Mouse (Mus musculus): ENCODE results near the gene Ino80e. TPM values are rescaled to one million over a fixed set of nuclear protein-coding genes. Genes with fewer than 3 reads are reported as not detected.

Gene Ino80e
- total and polyA plus RNA-seq, 3 experiments: 93.0 to 476 (median 189) TPM

DNA sequence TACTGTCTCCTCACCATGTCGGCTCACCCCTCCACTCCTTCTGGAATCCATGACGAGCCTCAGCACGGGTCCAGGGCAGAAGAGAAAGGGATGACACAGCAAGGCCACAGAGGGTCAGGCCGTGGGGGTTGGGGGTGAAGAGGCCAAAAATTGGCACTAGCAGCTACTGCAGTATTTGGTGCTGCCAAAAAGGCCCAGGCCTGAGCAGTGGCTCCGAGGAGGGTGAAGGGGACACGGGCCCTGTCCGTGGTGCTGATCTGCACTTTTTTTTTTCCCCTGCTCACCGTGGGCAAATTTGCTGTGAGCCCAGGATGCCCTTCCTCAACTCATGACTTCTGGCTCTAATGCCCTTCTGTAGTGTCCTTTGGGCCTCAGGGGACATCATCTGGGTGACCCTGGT is 36.8 kb downstream of the Ino80e start:
- peaks cover 2 to 8% of the 10 kb centered on the region in 2 experiments; a peak in 2 of 4 replicates for H3K4me1 ChIP-seq (ENCODE audit: control insufficient read depth in 1 of 2, insufficient read depth in 2 of 2, low read length in 2 of 2)
- H3K79me2 ChIP-seq (ENCODE audit: control insufficient read depth, insufficient read depth, low read length, poor library complexity): no peaks in the 10 kb centered on the region
- H3K27me3 ChIP-seq (ENCODE audit: control insufficient read depth in 1 of 2, insufficient read depth in 2 of 2, low read length in 2 of 2): no peaks in the 10 kb centered on the region
- H3K9me3 ChIP-seq (replicated peaks; ENCODE audit: insufficient read depth, low read length): no peaks in the 10 kb centered on the region
- no peak overlapping the region for H3K4me3 ChIP-seq (ENCODE audit: control insufficient read depth in 1 of 2, insufficient read depth in 1 of 2, low read depth in 2 of 2, low read length in 2 of 2)
- TF ChIP-seq SMC3 (IDR thresholded peaks at IDR 0.05; ENCODE audit: low read depth, low read length) (0 out of 2 replicates have a peak, but pooled peaks have one; percentile 8), SIN3A (IDR thresholded peaks at IDR 0.05; ENCODE audit: low read length) (peak; percentile 72), GABPA (IDR thresholded peaks at IDR 0.05; ENCODE audit: low read depth, low read length) (no peak), ZNF384 (IDR thresholded peaks at IDR 0.05; ENCODE audit: low read depth, low read length) (peak; percentile 92)
- H3K9ac ChIP-seq (ENCODE audit: control insufficient read depth, low read depth, low read length, poor library complexity, severe bottlenecking): no peak overlapping the region
- DNase-seq (ENCODE audit: low read depth, low spot score): peak; percentile 62
- H3K27ac ChIP-seq (ENCODE audit: control insufficient read depth, low read depth, low read length): no peak overlapping the region
- H3K36me3 ChIP-seq (ENCODE audit: control insufficient read depth in 1 of 2, insufficient read depth in 2 of 2, low read length in 2 of 2): no peaks in the 10 kb centered on the region

DNA sequence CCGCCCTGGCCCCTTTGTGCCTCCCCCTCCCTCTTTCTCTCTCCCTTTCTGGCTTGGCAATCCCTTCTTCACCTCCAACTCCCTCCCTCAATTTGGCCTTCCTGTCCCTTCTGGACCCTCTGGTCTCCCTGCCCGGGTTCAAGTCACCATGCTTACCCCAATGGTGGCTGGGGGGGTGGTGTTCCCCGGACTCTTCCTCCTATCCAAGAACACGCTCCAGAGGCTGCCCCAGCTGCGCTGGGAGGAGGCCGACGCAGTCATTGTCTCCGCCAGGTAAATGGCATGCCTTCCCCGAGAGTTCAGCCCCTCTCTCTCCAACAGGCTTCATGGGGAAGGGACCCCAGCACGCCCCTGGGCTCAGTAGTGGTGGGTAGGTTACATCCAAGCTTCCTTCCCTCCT is 38.2 kb downstream of the Ino80e start:
- Histone ChIP-seq H3K9ac (ENCODE audit: control insufficient read depth, low read depth, low read length, poor library complexity, severe bottlenecking) (no peak overlapping the region), H3K79me2 (ENCODE audit: control insufficient read depth, insufficient read depth, low read length, poor library complexity) (no peaks in the 10 kb centered on the region), H3K4me1 (ENCODE audit: control insufficient read depth in 1 of 2, insufficient read depth in 2 of 2, low read length in 2 of 2) (peaks cover 2 to 8% of the 10 kb centered on the region in 2 experiments; a peak in 2 of 4 replicates), H3K27ac (ENCODE audit: control insufficient read depth, low read depth, low read length) (no peak overlapping the region), H3K4me3 (ENCODE audit: control insufficient read depth in 1 of 2, insufficient read depth in 1 of 2, low read depth in 2 of 2, low read length in 2 of 2) (no peak overlapping the region), H3K36me3 (ENCODE audit: control insufficient read depth in 1 of 2, insufficient read depth in 2 of 2, low read length in 2 of 2) (no peaks in the 10 kb centered on the region), H3K27me3 (ENCODE audit: control insufficient read depth in 1 of 2, insufficient read depth in 2 of 2, low read length in 2 of 2) (no peaks in the 10 kb centered on the region), H3K9me3 (replicated peaks; ENCODE audit: insufficient read depth, low read length) (no peaks in the 10 kb centered on the region)
- DNase-seq (ENCODE audit: low read depth, low spot score): no peak
- no peak for TF ChIP-seq MAX (IDR thresholded peaks at IDR 0.05; ENCODE audit: low read length)

DNA sequence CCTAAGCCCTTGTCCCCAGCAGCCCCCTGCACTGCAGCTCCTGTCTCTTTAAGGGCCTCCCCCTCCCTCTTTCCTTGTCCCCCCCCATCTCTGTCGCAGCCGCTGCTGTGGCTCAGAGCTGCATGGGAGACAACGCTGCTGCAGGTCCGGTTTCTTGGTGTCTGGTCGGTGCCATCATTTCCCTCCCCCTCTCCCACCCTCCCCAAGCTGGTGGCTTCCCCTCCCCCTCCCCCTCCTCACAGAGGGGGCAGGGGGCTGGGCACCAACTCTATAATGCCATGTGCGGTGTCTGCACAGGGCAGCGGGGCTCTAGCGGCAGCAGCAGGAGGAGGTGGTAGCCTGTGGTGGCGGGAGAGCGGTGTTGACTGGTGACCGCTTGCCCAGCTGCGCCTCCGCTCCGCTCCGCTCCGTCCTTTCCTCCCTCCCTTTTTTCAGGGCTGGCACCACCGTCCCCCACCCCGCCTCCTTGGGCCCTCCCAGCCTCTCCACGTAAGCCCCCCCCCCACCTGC is 38.9 kb downstream of the Ino80e start:
- H3K27me3 ChIP-seq (ENCODE audit: control insufficient read depth in 1 of 2, insufficient read depth in 2 of 2, low read length in 2 of 2): no peaks in the 10 kb centered on the region
- H3K79me2 ChIP-seq (ENCODE audit: control insufficient read depth, insufficient read depth, low read length, poor library complexity): no peaks in the 10 kb centered on the region
- H3K9me3 ChIP-seq (replicated peaks; ENCODE audit: insufficient read depth, low read length): no peaks in the 10 kb centered on the region
- H3K36me3 ChIP-seq (ENCODE audit: control insufficient read depth in 1 of 2, insufficient read depth in 2 of 2, low read length in 2 of 2): no peaks in the 10 kb centered on the region
- no peak overlapping the region for H3K4me3 ChIP-seq (ENCODE audit: control insufficient read depth in 1 of 2, insufficient read depth in 1 of 2, low read depth in 2 of 2, low read length in 2 of 2)
- DNase-seq (ENCODE audit: low read depth, low spot score): no peak
- H3K27ac ChIP-seq (ENCODE audit: control insufficient read depth, low read depth, low read length): no peak overlapping the region
- no peak overlapping the region for H3K9ac ChIP-seq (ENCODE audit: control insufficient read depth, low read depth, low read length, poor library complexity, severe bottlenecking)
- TF ChIP-seq KAT2A (conservative IDR thresholded peaks at IDR 0.05; ENCODE audit: low read depth, low read length): no peak
- no peak for TF ChIP-seq JUND (IDR thresholded peaks at IDR 0.05; ENCODE audit: low read depth, low read length)
- no peak for TF ChIP-seq ZC3H11A (IDR thresholded peaks at IDR 0.05; ENCODE audit: low read depth, low read length)
- TF ChIP-seq EP300 (IDR thresholded peaks at IDR 0.05; ENCODE audit: low read depth in 1 of 2, low read length in 2 of 2): no peak
- peaks cover 2 to 8% of the 10 kb centered on the region in 2 experiments; a peak in 2 of 4 replicates for H3K4me1 ChIP-seq (ENCODE audit: control insufficient read depth in 1 of 2, insufficient read depth in 2 of 2, low read length in 2 of 2)

DNA sequence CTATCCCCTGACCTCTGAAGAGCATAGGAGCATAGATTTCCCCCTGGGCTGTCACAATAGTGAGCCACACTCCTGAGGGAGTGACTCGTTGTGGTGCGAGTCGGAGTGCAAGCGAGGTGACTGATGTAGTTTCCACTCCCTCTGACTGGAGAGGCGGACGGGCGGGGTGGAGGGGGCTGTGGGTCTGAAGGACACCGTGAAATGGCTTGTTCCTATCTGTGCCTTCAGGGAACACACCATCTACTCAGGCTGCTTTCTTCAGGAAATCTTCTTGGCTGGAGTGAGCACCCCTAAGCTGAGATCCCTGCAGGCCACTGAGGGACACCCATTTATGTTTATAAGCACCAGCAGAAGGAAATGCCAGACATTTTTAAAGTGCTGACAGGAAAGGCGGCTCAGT is 39.4 kb downstream of the Ino80e start:
- Histone ChIP-seq H3K27ac (ENCODE audit: control insufficient read depth, low read depth, low read length) (no peak overlapping the region), H3K79me2 (ENCODE audit: control insufficient read depth, insufficient read depth, low read length, poor library complexity) (no peaks in the 10 kb centered on the region), H3K36me3 (ENCODE audit: control insufficient read depth in 1 of 2, insufficient read depth in 2 of 2, low read length in 2 of 2) (no peaks in the 10 kb centered on the region), H3K27me3 (ENCODE audit: control insufficient read depth in 1 of 2, insufficient read depth in 2 of 2, low read length in 2 of 2) (no peaks in the 10 kb centered on the region), H3K4me1 (ENCODE audit: control insufficient read depth in 1 of 2, insufficient read depth in 2 of 2, low read length in 2 of 2) (peaks cover 2 to 8% of the 10 kb centered on the region in 2 experiments; a peak in 2 of 4 replicates), H3K9me3 (replicated peaks; ENCODE audit: insufficient read depth, low read length) (no peaks in the 10 kb centered on the region), H3K9ac (ENCODE audit: control insufficient read depth, low read depth, low read length, poor library complexity, severe bottlenecking) (no peak overlapping the region), H3K4me3 (ENCODE audit: control insufficient read depth in 1 of 2, insufficient read depth in 1 of 2, low read depth in 2 of 2, low read length in 2 of 2) (no peak overlapping the region)
- DNase-seq (ENCODE audit: low read depth, low spot score): no peak
- TF ChIP-seq TCF12 (IDR thresholded peaks at IDR 0.05; ENCODE audit: low read depth, low read length): no peak
- no peak for TF ChIP-seq ZC3H11A (IDR thresholded peaks at IDR 0.05; ENCODE audit: low read depth, low read length)
- no peak for TF ChIP-seq SIN3A (IDR thresholded peaks at IDR 0.05; ENCODE audit: low read length)
- no peak for TF ChIP-seq MYC (IDR thresholded peaks at IDR 0.05; ENCODE audit: low read depth, low read length)
- TF ChIP-seq MAFK (IDR thresholded peaks at IDR 0.05; ENCODE audit: borderline replicate concordance, low read depth, low read length): no peak
- TF ChIP-seq RCOR1 (IDR thresholded peaks at IDR 0.05; ENCODE audit: low read depth, low read length): no peak
- TF ChIP-seq HCFC1 (IDR thresholded peaks at IDR 0.05; ENCODE audit: low read depth, low read length): no peak
- TF ChIP-seq USF2 (IDR thresholded peaks at IDR 0.05; ENCODE audit: borderline replicate concordance in 1 of 2, insufficient read depth in 1 of 2, low read depth in 1 of 2, low read length in 2 of 2): no peak
- TF ChIP-seq ETS1 (IDR thresholded peaks at IDR 0.05; ENCODE audit: low read depth, low read length): no peak
- TF ChIP-seq USF1 (IDR thresholded peaks at IDR 0.05; ENCODE audit: low read depth, low read length): no peak
- no peak for TF ChIP-seq ZNF384 (IDR thresholded peaks at IDR 0.05; ENCODE audit: low read depth, low read length)
- no peak for TF ChIP-seq NELFE (IDR thresholded peaks at IDR 0.05; ENCODE audit: low read depth, low read length)
- TF ChIP-seq TBP (IDR thresholded peaks at IDR 0.05; ENCODE audit: low read depth, low read length): no peak
- no peak for TF ChIP-seq TAL1 (IDR thresholded peaks at IDR 0.05; ENCODE audit: low read length)
